Mouse (Mus musculus) layer of hippocampus, postnatal 36 days (tissue): ENCODE measurements at regions not wholly inside any gene's neighbourhood (a gene's known extent, or its start where the extent isn't known, plus 50 kb on each side); places are given as distances from the start of the nearest gene placed in this dataset.

Experiments used
- DNase-seq, 2 experiments: peaks; one replicate each; pipeline ENCODE4 v3.0.0; 2022

- no peak for DNase-seq
Observed at GRCm38 (mm10) chr13:97514421-97515066, 245.9 kb downstream of the Gm10260 start.

- DNase-seq: no peak
Observed at GRCm38 (mm10) chr13:97512521-97512920, 247.9 kb downstream of the Gm10260 start.

GRCm38 (mm10) chr13:97510431-97511261, 249.8 kb downstream of the Gm10260 start:
- no peak for DNase-seq

- no peak for DNase-seq
Observed at GRCm38 (mm10) chr13:97504949-97505348, 255.5 kb downstream of the Gm10260 start.

- DNase-seq: no peak
Observed at GRCm38 (mm10) chr13:97503955-97504739, 256.3 kb downstream of the Gm10260 start.

- no peak for DNase-seq
Observed at GRCm38 (mm10) chr13:97503391-97503790, 257.0 kb downstream of the Gm10260 start.

- DNase-seq: no peak
Observed at GRCm38 (mm10) chr13:97500155-97500554, 259.2 kb downstream of the Enc1 start.

GRCm38 (mm10) chr13:97498981-97499380, 258.1 kb downstream of the Enc1 start:
- DNase-seq: no peak

GRCm38 (mm10) chr13:97497928-97498327, 257.0 kb downstream of the Enc1 start:
- DNase-seq: no peak

GRCm38 (mm10) chr13:97494770-97495169, 253.9 kb downstream of the Enc1 start:
- DNase-seq: no peak

- DNase-seq: no peak
Observed at GRCm38 (mm10) chr13:97493836-97494235, 252.9 kb downstream of the Enc1 start.

- DNase-seq: no peak
Observed at GRCm38 (mm10) chr13:97492958-97493735, 252.2 kb downstream of the Enc1 start.

- peak in 1 of 2 experiments; percentile 22 for DNase-seq
Observed at GRCm38 (mm10) chr13:97491865-97492847, 251.3 kb downstream of the Enc1 start.

- no peak for DNase-seq
Observed at GRCm38 (mm10) chr13:97490131-97490530, 249.2 kb downstream of the Enc1 start.

- no peak for DNase-seq
Observed at GRCm38 (mm10) chr13:97489721-97490120, 248.8 kb downstream of the Enc1 start.

GRCm38 (mm10) chr13:97489029-97489428, 248.1 kb downstream of the Enc1 start:
- no peak for DNase-seq

- no peak for DNase-seq
Observed at GRCm38 (mm10) chr13:97488518-97488917, 247.6 kb downstream of the Enc1 start.

GRCm38 (mm10) chr13:97487746-97488473, 247.0 kb downstream of the Enc1 start:
- no peak for DNase-seq

- DNase-seq: no peak
Observed at GRCm38 (mm10) chr13:97486490-97486889, 245.6 kb downstream of the Enc1 start.

GRCm38 (mm10) chr13:97485886-97486285, 245.0 kb downstream of the Enc1 start:
- no peak for DNase-seq
